Mouse (Mus musculus): ENCODE results near the gene Gm17581.

DNA sequence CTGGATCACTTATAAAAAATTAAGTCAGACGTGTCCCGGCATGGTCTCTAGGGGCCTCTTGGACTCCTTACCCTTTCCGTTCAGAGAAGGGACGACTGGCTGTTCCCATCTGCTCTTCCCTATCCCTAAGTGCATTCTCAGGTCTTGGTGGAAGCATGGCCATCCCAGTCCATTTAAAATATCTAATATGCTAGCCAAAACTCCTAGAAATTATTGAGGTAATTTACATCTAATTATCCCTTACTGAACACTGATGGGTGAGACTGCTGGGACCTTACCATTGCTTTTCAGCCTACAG, 42.0 kb upstream of the Gm17581 start:
- TF ChIP-seq POLR2A (IDR thresholded peaks at IDR 0.05; ENCODE audit: extremely low read depth, insufficient read depth, low read length) (no peak), CTCF (IDR thresholded peaks at IDR 0.05; ENCODE audit: extremely low read depth, insufficient read depth, low read length) (no peak)

Measured in cortical plate, adult 2 months (tissue).